Mouse (Mus musculus) embryonic stem cell, embryonic (primary cell): ENCODE results near the gene Col8a2.

Experiments used
- CTCF ChIA-PET, 4 experiments: fragments of 300-600 bp in 2 of 4; fragments of 350-600 bp in 2 of 4; sonication (Branson Sonifier 250); formaldehyde crosslinking; loops; one replicate each; lab custom pipeline; 2022; ENCODE audit warnings: inconsistent platforms in 2 of 4; lab: Charles Lee
- POLR2A ChIA-PET, 4 experiments: fragments of 300-600 bp in 2 of 4; fragments of 350-600 bp in 2 of 4; sonication (Branson Sonifier 250); formaldehyde crosslinking; loops; one replicate each; lab custom pipeline; 2022; ENCODE audit warnings: antibody characterized with exemption in 4 of 4, inconsistent platforms in 1 of 4; lab: Charles Lee

Col8a2 gene

GRCm38 (mm10) chr4:126256131-126256791, 30.3 kb upstream of the Col8a2 start, which contains the start of gene Map7d1:
Gene Map7d1 (minus strand): TSS chr4:126256343.
- ChIA-PET CTCF (interaction anchor here in 3 of 4 experiments (0.5 to 2.3 kb wide), 9 partner anchors 10 to 769 kb away, joined by 3 to 7 read pairs (median 3); partner anchors contain the start of genes Adprhl2 (in 2 of the 3) and Thrap3 (in 1 of the 3)), POLR2A (interaction anchor here in 3 of 4 experiments (0.5 to 7.0 kb wide), 36 partner anchors 8 to 711 kb away, joined by 3 to 52 read pairs (median 4); partner anchors contain the start of genes Ago1 (in 1 of the 3), Col8a2 (in 1 of the 3) and Sh3d21 (in 1 of the 3))

- ChIA-PET CTCF (interaction anchor here (0.5 to 2.3 kb wide), 6 partner anchors 11 to 270 kb away, joined by 3 to 9 read pairs (median 5); partner anchors contain the start of gene Adprhl2 (in 2 of the 4)), POLR2A (interaction anchor here in 3 of 4 experiments (0.5 to 7.0 kb wide), 22 partner anchors 9 to 712 kb away, joined by 3 to 52 read pairs (median 4); partner anchors contain the start of genes Ago1 (in 1 of the 3) and Sh3d21 (in 1 of the 3))
Measured at GRCm38 (mm10) chr4:126256967-126257881, 29.4 kb upstream of the Col8a2 start.

GRCm38 (mm10) chr4:126259063-126259462, 27.5 kb upstream of the Col8a2 start:
- CTCF ChIA-PET = interaction anchor here in 2 of 4 experiments (0.5 to 4.9 kb wide), 8 partner anchors 11 to 345 kb away, joined by 3 to 58 read pairs (median 4); no protein-coding TSS in a partner anchor
- POLR2A ChIA-PET = interaction anchor here in 2 of 4 experiments (0.6 to 2.5 kb wide), 16 partner anchors 9 to 55 kb away, joined by 3 to 17 read pairs (median 5); no protein-coding TSS in a partner anchor

GRCm38 (mm10) chr4:126259523-126260160, 27.0 kb upstream of the Col8a2 start:
- CTCF ChIA-PET = interaction anchor here (0.5 to 4.9 kb wide), 9 partner anchors 11 to 984 kb away, joined by 3 to 58 read pairs (median 3); partner anchors contain the start of genes Adprhl2 (in 1 of the 4) and Smim12 (in 1 of the 4)

GRCm38 (mm10) chr4:126260520-126261201, 25.9 kb upstream of the Col8a2 start:
- ChIA-PET POLR2A (interaction anchor here in 3 of 4 experiments (1.0 to 3.6 kb wide), 19 partner anchors 10 to 57 kb away, joined by 3 to 17 read pairs (median 7); no protein-coding TSS in a partner anchor), CTCF (interaction anchor here in 3 of 4 experiments (0.6 to 4.9 kb wide), 10 partner anchors 12 to 55 kb away, joined by 3 to 58 read pairs (median 6); no protein-coding TSS in a partner anchor)

More at GRCm38 (mm10) chr4:126259523-126260160, 27.0 kb upstream of the Col8a2 start:
- POLR2A ChIA-PET = interaction anchor here (0.5 to 3.6 kb wide), 32 partner anchors 9 to 1550 kb away, joined by 3 to 17 read pairs (median 4); no protein-coding TSS in a partner anchor

GRCm38 (mm10) chr4:126261266-126261665, 25.3 kb upstream of the Col8a2 start:
- POLR2A ChIA-PET = interaction anchor here in 3 of 4 experiments (0.9 to 3.6 kb wide), 24 partner anchors 11 to 204 kb away, joined by 3 to 22 read pairs (median 6); partner anchors contain the start of gene Adprhl2 (in 1 of the 3)
- CTCF ChIA-PET = interaction anchor here (0.6 to 4.9 kb wide), 15 partner anchors 13 to 61 kb away, joined by 3 to 58 read pairs (median 6); partner anchors contain the start of gene Adprhl2 (in 1 of the 4)

GRCm38 (mm10) chr4:126261675-126262074, 24.9 kb upstream of the Col8a2 start:
- ChIA-PET CTCF (interaction anchor here (0.5 to 4.9 kb wide), 38 partner anchors 12 to 204 kb away, joined by 3 to 58 read pairs (median 4); partner anchors contain the start of genes Adprhl2 (in 2 of the 4) and Col8a2 (in 1 of the 4)), POLR2A (interaction anchor here in 3 of 4 experiments (0.6 to 3.6 kb wide), 33 partner anchors 11 to 204 kb away, joined by 3 to 22 read pairs (median 5); partner anchors contain the start of genes Adprhl2 (in 1 of the 3) and Thrap3 (in 1 of the 3))

- ChIA-PET CTCF (interaction anchor here (0.5 to 4.9 kb wide), 56 partner anchors 10 to 1242 kb away, joined by 3 to 58 read pairs (median 4); partner anchors contain the start of genes Adprhl2 (in 2 of the 4), Ago3 (in 1 of the 4) and Col8a2 (in 1 of the 4)), POLR2A (interaction anchor here in 3 of 4 experiments (0.5 to 3.6 kb wide), 39 partner anchors 9 to 203 kb away, joined by 3 to 22 read pairs (median 5); partner anchors contain the start of genes Adprhl2 (in 2 of the 3) and Thrap3 (in 1 of the 3))
Measured at GRCm38 (mm10) chr4:126262119-126262807, 24.3 kb upstream of the Col8a2 start, which contains the start of gene Trappc3. Gene Trappc3 (plus strand): TSS chr4:126262325.

- ChIA-PET POLR2A (interaction anchor here in 2 of 4 experiments (1.0 to 1.2 kb wide), 3 partner anchors 8 to 11 kb away, joined by 3 read pairs; no protein-coding TSS in a partner anchor), CTCF (no interaction called here)
Measured at GRCm38 (mm10) chr4:126269292-126269691, 17.3 kb upstream of the Col8a2 start.

GRCm38 (mm10) chr4:126273753-126274152, 12.8 kb upstream of the Col8a2 start:
- ChIA-PET CTCF (interaction anchor here (1.0 to 2.7 kb wide), 6 partner anchors 12 to 48 kb away, joined by 3 to 14 read pairs (median 4); partner anchors contain the start of genes Adprhl2 (in 2 of the 4) and Trappc3 (in 2 of the 4)), POLR2A (interaction anchor here in 2 of 4 experiments (0.6 to 1.5 kb wide), 3 partner anchors 12 to 61 kb away, joined by 3 to 4 read pairs (median 3); no protein-coding TSS in a partner anchor)

- CTCF ChIA-PET = interaction anchor here in 2 of 4 experiments (1.0 to 1.2 kb wide), 4 partner anchors 9 to 47 kb away, joined by 3 to 4 read pairs (median 3); partner anchors contain the start of gene Adprhl2 (in 1 of the 2)
- POLR2A ChIA-PET = interaction anchor here in 1 of 4 experiments (1.1 to 1.5 kb wide), 2 partner anchors 14 to 39 kb away, joined by 3 to 4 read pairs; no protein-coding TSS in a partner anchor
Measured at GRCm38 (mm10) chr4:126275081-126275480, 11.5 kb upstream of the Col8a2 start.

- ChIA-PET POLR2A (interaction anchor here in 2 of 4 experiments (0.5 to 1.5 kb wide), 5 partner anchors 14 to 464 kb away, joined by 3 to 6 read pairs (median 3); partner anchors contain the start of gene Trappc3 (in 1 of the 2)), CTCF (interaction anchor here in 3 of 4 experiments (0.6 to 4.2 kb wide), 9 partner anchors 9 to 251 kb away, joined by 3 to 27 read pairs (median 4); partner anchors contain the start of genes Adprhl2 (in 1 of the 3) and Trappc3 (in 1 of the 3))
Measured at GRCm38 (mm10) chr4:126275681-126276131, 10.9 kb upstream of the Col8a2 start.

- ChIA-PET POLR2A (interaction anchor here in 3 of 4 experiments (0.7 to 3.5 kb wide), 56 partner anchors 9 to 279 kb away, joined by 3 to 19 read pairs (median 4); partner anchors contain the start of genes Col8a2 (in 2 of the 3), Map7d1 (in 2 of the 3), Thrap3 (in 2 of the 3) and Trappc3 (in 2 of the 3)), CTCF (interaction anchor here (0.6 to 4.2 kb wide), 43 partner anchors 8 to 316 kb away, joined by 3 to 27 read pairs (median 5); partner anchors contain the start of genes Col8a2 (in 4 of the 4), Adprhl2 (in 3 of the 4), Trappc3 (in 3 of the 4) and Stk40 (in 1 of the 4))
Measured at GRCm38 (mm10) chr4:126277906-126278564, 8.6 kb upstream of the Col8a2 start.
